Comparison of ENCODE assay signal across 7 mouse cellular contexts in genomic region chr9:41228425-41229224, GRCm38 (mm10).
DNase-seq lines count a peak whose midpoint lies in the region; ATAC-seq lines count a peak whose summit lies in the region.

No protein-coding gene starts in this region.

- H3K9ac ChIP-seq in limb, embryonic 11.5 days (ENCODE audit: low read length) = peak overlapping the region; percentile 61
- peak overlapping the region; percentile 57 for H3K9ac ChIP-seq in midbrain, embryonic 14.5 days (replicated peaks; ENCODE audit: low read length)

- peak overlapping the region; percentile 95 for H3K27ac ChIP-seq in limb, embryonic 11.5 days (replicated peaks; ENCODE audit: low read depth, low read length)
- H3K27ac ChIP-seq in midbrain, embryonic 14.5 days (replicated peaks; ENCODE audit: low read depth, low read length) = peak overlapping the region; percentile 95

- peak; percentile 92 for ATAC-seq in limb, embryonic 11.5 days (ENCODE audit: insufficient number of reproducible peaks, low FRiP score, low TSS enrichment, low read depth)
- ATAC-seq in midbrain, embryonic 14.5 days (ENCODE audit: low FRiP score, low TSS enrichment) = peak; percentile 90; the same call in 1 of the 2 replicates

- no peaks in the 10 kb centered on the region for H3K27me3 ChIP-seq in limb, embryonic 11.5 days (ENCODE audit: control insufficient read depth, insufficient read depth, low read length)
- H3K27me3 ChIP-seq in midbrain, embryonic 14.5 days (ENCODE audit: control insufficient read depth, insufficient read depth, low read length) = no peaks in the 10 kb centered on the region

- no peaks in the 10 kb centered on the region; the same call in 1 of the 2 replicates for H3K36me3 ChIP-seq in limb, embryonic 11.5 days (ENCODE audit: control insufficient read depth, insufficient read depth, low read length)
- no peaks in the 10 kb centered on the region for H3K36me3 ChIP-seq in midbrain, embryonic 14.5 days (ENCODE audit: control insufficient read depth, insufficient read depth, low read length)

- peak; percentile 90 for DNase-seq in adrenal gland, adult 2 months
- peak; percentile 87 for DNase-seq in embryo, embryonic 11.5 days (ENCODE audit: low read depth, low spot score)
- DNase-seq in heart, adult 11 months = peak; percentile 98
- peak; percentile 90 for DNase-seq in kidney, adult 18-20 months
- peak; percentile 97 for DNase-seq in limb, embryonic 11.5 days (ENCODE audit: low spot score)
- DNase-seq in midbrain, embryonic 14.5 days = peak; percentile 97
- DNase-seq in spleen, adult 18-20 months = peak; percentile 66 to 83

- H3K4me2 ChIP-seq in limb, embryonic 11.5 days (ENCODE audit: low read depth, severe bottlenecking) = peak overlapping the region; percentile 31; the same call in 1 of the 2 replicates
- H3K4me2 ChIP-seq in midbrain, embryonic 14.5 days (ENCODE audit: low read length) = peak overlapping the region; percentile 69

- no peaks in the 10 kb centered on the region for H3K9me3 ChIP-seq in limb, embryonic 11.5 days (ENCODE audit: control insufficient read depth, low read length)
- H3K9me3 ChIP-seq in midbrain, embryonic 14.5 days (ENCODE audit: control insufficient read depth, low read length) = no peaks in the 10 kb centered on the region

- H3K4me3 ChIP-seq in limb, embryonic 11.5 days (ENCODE audit: low read depth, low read length) = peak overlapping the region; percentile 14; the same call in 1 of the 2 replicates
- peak overlapping the region; percentile 33 for H3K4me3 ChIP-seq in midbrain, embryonic 14.5 days (replicated peaks; ENCODE audit: low read depth, low read length)

- H3K4me1 ChIP-seq in limb, embryonic 11.5 days (ENCODE audit: control insufficient read depth, insufficient read depth, low read length) = peaks cover 17% of the 10 kb centered on the region
- H3K4me1 ChIP-seq in midbrain, embryonic 14.5 days (ENCODE audit: control insufficient read depth, insufficient read depth, low read length) = peaks cover 15% of the 10 kb centered on the region

- 3% methylated on average over 29 of the region's 29 CpGs for WGBS in limb, embryonic 11.5 days
- 4% methylated on average over 29 of the region's 29 CpGs for WGBS in midbrain, embryonic 14.5 days

Comparison
In these comparisons a context has a peak if more than half of its experiments do, and no peak if none do; other contexts are left out.
1. Peak in every context shown above with its lines: DNase-seq, ATAC-seq, H3K4me3 ChIP-seq and H3K27ac ChIP-seq.